Mouse (Mus musculus) bone marrow, adult 2 months (tissue): ENCODE results near the gene Gpr161.

Source experiments
- CTCF ChIP-seq: fragments of 200-500 bp; IDR thresholded peaks from 2 replicates; pipeline ENCODE4 v1.5.1; 2011; ENCODE audit warnings: low read length, control low read depth; ENCODE audit not compliant: control insufficient read depth, insufficient read depth
- POLR2A ChIP-seq: fragments of 200-500 bp; IDR thresholded peaks from 2 replicates; pipeline ENCODE4 v1.6.1; 2011; ENCODE audit warnings: low read depth, mild to moderate bottlenecking, control low read depth, low read length, borderline replicate concordance; ENCODE audit not compliant: control insufficient read depth

- TF ChIP-seq CTCF (no peak), POLR2A (no peak)
Observed at GRCm38 (mm10) chr1:165301567-165301966, 6.0 kb downstream of the Gpr161 start.
